Mouse (Mus musculus): Measurements from ENCODE around the gene Ap3b2.

GRCm38 (mm10) chr7:81492628-81493027 is 1.1 kb downstream of the Ap3b2 start:
- TF ChIP-seq MAX (IDR thresholded peaks at IDR 0.05; ENCODE audit: low read depth) (no peak), POLR2A (IDR thresholded peaks at IDR 0.05; ENCODE audit: insufficient read length, low read depth) (no peak), TCF12 (IDR thresholded peaks at IDR 0.05; ENCODE audit: insufficient read depth, poor library complexity, severe bottlenecking) (no peak), POLR2AphosphoS2 (IDR thresholded peaks at IDR 0.05; ENCODE audit: insufficient read length, low read depth) (no peak), MYOG (IDR thresholded peaks at IDR 0.05; ENCODE audit: control insufficient read depth in 1 of 3, insufficient read depth in 1 of 3, insufficient read length in 2 of 3, low read depth in 2 of 3) (no peak), REST (IDR thresholded peaks at IDR 0.05; ENCODE audit: insufficient read depth, insufficient read length) (no peak), E2F4 (IDR thresholded peaks at IDR 0.05; ENCODE audit: insufficient read depth) (no peak), CEBPB (IDR thresholded peaks at IDR 0.05; ENCODE audit: insufficient read depth, poor library complexity, severe bottlenecking) (no peak)
